Mouse (Mus musculus): ENCODE measurements around the gene Gm49361. TPM values are rescaled to one million over a fixed set of nuclear protein-coding genes. Genes with fewer than 3 reads are reported as not detected.
"Not testable (repeated sequence)": the region's sequence is repeated elsewhere in the genome, so short reads cannot be mapped to it uniquely, and the experiment has no call there.

The Gm49361 gene
- polyA plus RNA-seq, 1 experiment from 2014 or later, result not detected

- not testable (repeated sequence) for H3K4me2 ChIP-seq; ATAC-seq (ENCODE audit: low FRiP score); H3K36me3 ChIP-seq (ENCODE audit: control insufficient read depth, insufficient read depth, low read length); H3K4me1 ChIP-seq (ENCODE audit: control insufficient read depth, insufficient read depth, low read length); H3K27ac ChIP-seq (ENCODE audit: low read depth, low read length); H3K4me3 ChIP-seq (ENCODE audit: low read depth, low read length); H3K9me3 ChIP-seq (ENCODE audit: control insufficient read depth, low read length); H3K27me3 ChIP-seq (ENCODE audit: control insufficient read depth, insufficient read depth, low read length); H3K9ac ChIP-seq (ENCODE audit: low read length)
- peak; percentile 56 for DNase-seq (ENCODE audit: low spot score, missing footprints)
- 93% methylated on average over 7 of the region's 7 CpGs for WGBS
Measured at GRCm38 (mm10) chr14:57688066-57688465, 57.8 kb downstream of the Gm49361 start.

DNA sequence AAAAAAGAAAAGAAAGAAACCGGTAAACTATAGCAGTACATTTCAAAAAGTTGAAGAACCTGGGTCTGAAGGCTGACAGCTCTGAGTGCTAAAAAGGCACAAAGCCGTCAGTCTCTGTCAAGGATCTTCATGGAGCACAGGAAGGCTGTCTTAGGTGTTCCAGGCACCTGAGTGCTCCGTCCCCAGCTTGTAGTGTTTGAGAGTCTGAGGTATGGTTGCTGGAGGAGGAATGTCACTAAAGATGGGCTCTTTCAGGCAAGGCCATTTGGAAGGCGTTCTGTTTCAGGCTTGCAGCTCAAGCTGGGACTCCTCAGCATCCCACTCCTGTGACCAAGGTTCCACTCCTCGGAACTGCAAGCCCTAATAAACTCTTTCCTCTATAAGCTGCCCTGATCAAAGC, 58.5 kb downstream of the Gm49361 start:
- no peaks in the 10 kb centered on the region; the same call in 1 of the 2 replicates for H3K36me3 ChIP-seq (ENCODE audit: control insufficient read depth, insufficient read depth, low read length)
- DNase-seq (ENCODE audit: low spot score, missing footprints) (peak; percentile 66), ATAC-seq (ENCODE audit: low FRiP score) (no peak)
- no peaks in the 10 kb centered on the region for H3K9me3 ChIP-seq (ENCODE audit: control insufficient read depth, low read length)
- H3K4me2 ChIP-seq, result no peak overlapping the region
- H3K27ac ChIP-seq (ENCODE audit: low read depth, low read length), result no peak overlapping the region
- no peak overlapping the region for H3K4me3 ChIP-seq (ENCODE audit: low read depth, low read length)
- H3K27me3 ChIP-seq (ENCODE audit: control insufficient read depth, insufficient read depth, low read length), result no peaks in the 10 kb centered on the region
- no peaks in the 10 kb centered on the region for H3K4me1 ChIP-seq (ENCODE audit: control insufficient read depth, insufficient read depth, low read length)
- WGBS, result 87% methylated on average over 5 of the region's 5 CpGs
- no peak overlapping the region for H3K9ac ChIP-seq (ENCODE audit: low read length)

- Histone ChIP-seq H3K4me2 (no peak overlapping the region), H3K9ac (ENCODE audit: low read length) (no peak overlapping the region), H3K27me3 (ENCODE audit: control insufficient read depth, insufficient read depth, low read length) (no peaks in the 10 kb centered on the region), H3K4me1 (ENCODE audit: control insufficient read depth, insufficient read depth, low read length) (no peaks in the 10 kb centered on the region), H3K27ac (ENCODE audit: low read depth, low read length) (no peak overlapping the region), H3K36me3 (ENCODE audit: control insufficient read depth, insufficient read depth, low read length) (no peaks in the 10 kb centered on the region; the same call in 1 of the 2 replicates), H3K4me3 (ENCODE audit: low read depth, low read length) (no peak overlapping the region), H3K9me3 (ENCODE audit: control insufficient read depth, low read length) (no peaks in the 10 kb centered on the region)
- peak; percentile 73 for DNase-seq (ENCODE audit: low spot score, missing footprints)
- WGBS, result 86% methylated on average over 6 of the region's 6 CpGs
- no peak for ATAC-seq (ENCODE audit: low FRiP score)
Measured at GRCm38 (mm10) chr14:57686647-57687046, 59.3 kb downstream of the Gm49361 start.

DNA sequence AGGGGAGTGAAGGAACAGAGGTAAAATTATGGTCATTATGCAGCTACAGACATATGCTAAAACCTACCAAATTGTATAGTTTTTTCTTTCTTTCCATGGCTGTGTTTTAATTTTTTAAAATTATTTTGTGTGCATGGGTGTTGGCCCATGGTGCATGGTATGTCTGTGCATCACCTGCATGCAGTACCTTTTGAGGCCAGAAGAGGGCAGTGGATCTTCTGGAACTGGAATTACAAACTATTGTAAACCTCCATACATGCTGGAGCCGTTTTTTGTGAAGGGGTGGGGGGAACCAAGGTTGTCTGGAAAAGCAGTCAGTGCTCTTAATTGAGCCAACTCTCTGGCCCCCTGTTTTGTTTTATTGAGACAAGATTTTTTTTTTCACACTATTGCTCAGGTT, 61.3 kb downstream of the Gm49361 start:
- no peak overlapping the region for H3K27ac ChIP-seq (ENCODE audit: low read depth, low read length)
- no peaks in the 10 kb centered on the region for H3K27me3 ChIP-seq (ENCODE audit: control insufficient read depth, insufficient read depth, low read length)
- no peaks in the 10 kb centered on the region for H3K9me3 ChIP-seq (ENCODE audit: control insufficient read depth, low read length)
- no peak for ATAC-seq (ENCODE audit: low FRiP score)
- peak; percentile 89 for DNase-seq (ENCODE audit: low spot score, missing footprints)
- no peak overlapping the region for H3K4me3 ChIP-seq (ENCODE audit: low read depth, low read length)
- no peaks in the 10 kb centered on the region for H3K36me3 ChIP-seq (ENCODE audit: control insufficient read depth, insufficient read depth, low read length)
- WGBS, result 13% methylated on average over 1 of the region's 1 CpGs
- no peak overlapping the region for H3K4me2 ChIP-seq
- H3K4me1 ChIP-seq (ENCODE audit: control insufficient read depth, insufficient read depth, low read length), result no peaks in the 10 kb centered on the region
- no peak overlapping the region for H3K9ac ChIP-seq (ENCODE audit: low read length)

DNA sequence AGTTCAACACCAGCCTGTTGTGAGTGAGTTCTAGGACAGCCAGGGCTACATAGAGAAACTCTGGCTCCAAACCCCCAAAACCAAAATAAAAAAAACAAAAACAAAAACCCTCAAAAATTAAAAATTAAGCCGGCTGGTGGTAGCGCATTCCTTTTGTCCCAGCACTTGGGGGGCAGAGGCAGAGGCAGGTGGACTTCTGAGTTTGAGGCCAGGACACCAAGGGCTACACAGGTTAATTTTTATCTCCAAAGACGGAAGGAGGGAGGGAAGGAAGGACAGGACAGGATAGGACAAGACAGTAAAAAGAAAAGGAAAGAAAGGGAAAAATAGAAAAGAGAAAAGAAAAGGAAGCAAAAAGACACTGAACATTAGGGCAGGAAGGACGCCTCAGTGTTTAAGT, 63.2 kb downstream of the Gm49361 start:
- H3K27me3 ChIP-seq (ENCODE audit: control insufficient read depth, insufficient read depth, low read length), result no peaks in the 10 kb centered on the region
- no peak overlapping the region for H3K27ac ChIP-seq (ENCODE audit: low read depth, low read length)
- no peak overlapping the region for H3K4me2 ChIP-seq
- H3K9me3 ChIP-seq (ENCODE audit: control insufficient read depth, low read length), result no peaks in the 10 kb centered on the region
- WGBS, result 85% methylated on average over 4 of the region's 4 CpGs
- no peak overlapping the region for H3K4me3 ChIP-seq (ENCODE audit: low read depth, low read length)
- ATAC-seq (ENCODE audit: low FRiP score) (no peak), DNase-seq (ENCODE audit: low spot score, missing footprints) (no peak)
- no peak overlapping the region for H3K9ac ChIP-seq (ENCODE audit: low read length)
- H3K36me3 ChIP-seq (ENCODE audit: control insufficient read depth, insufficient read depth, low read length), result no peaks in the 10 kb centered on the region
- no peaks in the 10 kb centered on the region for H3K4me1 ChIP-seq (ENCODE audit: control insufficient read depth, insufficient read depth, low read length)

DNA sequence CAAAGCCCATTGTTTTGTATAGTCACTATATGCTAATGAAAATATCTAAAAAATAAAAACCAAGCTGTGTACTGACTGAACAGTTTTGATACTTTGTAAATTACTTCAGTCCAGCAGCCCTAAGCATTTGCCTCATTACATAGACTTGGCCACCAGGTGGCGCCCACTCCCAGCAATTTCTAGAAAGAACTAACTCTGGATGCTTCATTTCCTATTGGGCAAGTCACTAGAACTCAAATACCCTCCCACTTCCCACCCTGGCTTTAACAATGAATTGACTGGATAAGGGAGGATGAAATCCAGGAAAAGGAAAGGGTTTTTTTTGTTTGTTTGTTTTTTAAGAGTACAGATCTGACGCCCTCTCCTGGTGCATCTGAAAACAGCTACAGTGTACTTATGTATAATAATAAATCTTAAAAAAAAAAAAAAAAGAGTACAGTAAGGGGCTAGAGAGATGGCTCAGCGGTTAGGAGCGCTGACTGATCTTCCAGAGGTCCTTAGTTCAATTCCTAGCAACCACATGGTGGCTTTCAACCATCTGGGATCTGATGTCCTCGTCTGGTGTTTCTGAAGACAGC, 65.9 kb downstream of the Gm49361 start:
- no peaks in the 10 kb centered on the region for H3K9me3 ChIP-seq (ENCODE audit: control insufficient read depth, low read length)
- H3K27me3 ChIP-seq (ENCODE audit: control insufficient read depth, insufficient read depth, low read length), result no peaks in the 10 kb centered on the region
- H3K4me3 ChIP-seq (ENCODE audit: low read depth, low read length), result no peak overlapping the region
- no peaks in the 10 kb centered on the region for H3K36me3 ChIP-seq (ENCODE audit: control insufficient read depth, insufficient read depth, low read length)
- 47% methylated on average over 5 of the region's 5 CpGs for WGBS
- DNase-seq (ENCODE audit: low spot score, missing footprints) (peak; percentile 99), ATAC-seq (ENCODE audit: low FRiP score) (peak; percentile 52; the same call in 1 of the 2 replicates)
- no peak overlapping the region for H3K9ac ChIP-seq (ENCODE audit: low read length)
- H3K4me1 ChIP-seq (ENCODE audit: control insufficient read depth, insufficient read depth, low read length), result no peaks in the 10 kb centered on the region
- H3K4me2 ChIP-seq, result no peak overlapping the region
- H3K27ac ChIP-seq (ENCODE audit: low read depth, low read length), result no peak overlapping the region

- H3K9ac ChIP-seq (ENCODE audit: low read length), result no peak overlapping the region
- no peak; the same call in 1 of the 2 replicates for ATAC-seq (ENCODE audit: low FRiP score)
- H3K4me1 ChIP-seq (ENCODE audit: control insufficient read depth, insufficient read depth, low read length), result no peaks in the 10 kb centered on the region
- H3K36me3 ChIP-seq (ENCODE audit: control insufficient read depth, insufficient read depth, low read length), result no peaks in the 10 kb centered on the region
- no peak overlapping the region for H3K27ac ChIP-seq (ENCODE audit: low read depth, low read length)
- no peaks in the 10 kb centered on the region for H3K9me3 ChIP-seq (ENCODE audit: control insufficient read depth, low read length)
- DNase-seq (ENCODE audit: low spot score, missing footprints), result no peak
- no peak overlapping the region for H3K4me2 ChIP-seq
- WGBS, result 35% methylated on average over 1 of the region's 1 CpGs
- H3K27me3 ChIP-seq (ENCODE audit: control insufficient read depth, insufficient read depth, low read length), result no peaks in the 10 kb centered on the region
- no peak overlapping the region for H3K4me3 ChIP-seq (ENCODE audit: low read depth, low read length)
Measured at GRCm38 (mm10) chr14:57679523-57679922, 66.4 kb downstream of the Gm49361 start.

DNA sequence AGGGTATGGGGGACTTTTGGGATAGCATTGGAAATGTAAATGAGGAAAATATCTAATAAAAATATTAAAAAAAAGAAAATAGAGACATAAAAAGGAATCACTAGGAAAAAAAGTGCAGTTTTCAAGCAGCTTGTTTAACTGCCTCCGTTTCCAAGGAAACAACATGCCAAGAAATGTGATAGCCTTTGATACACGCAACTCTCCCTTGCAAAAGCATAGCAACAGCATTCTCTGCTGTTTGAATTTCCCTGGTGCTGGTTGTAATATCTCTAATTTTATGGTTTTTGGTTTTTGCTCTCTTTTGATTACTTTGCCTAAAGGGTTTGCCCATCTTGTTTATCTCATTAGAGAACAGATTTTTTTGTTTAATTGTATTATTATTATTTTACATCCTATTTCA, 70.4 kb downstream of the Gm49361 start:
- no peaks in the 10 kb centered on the region for H3K9me3 ChIP-seq (ENCODE audit: control insufficient read depth, low read length)
- no peak overlapping the region for H3K4me2 ChIP-seq
- DNase-seq (ENCODE audit: low spot score, missing footprints) (peak; percentile 71), ATAC-seq (ENCODE audit: low FRiP score) (no peak)
- no peaks in the 10 kb centered on the region for H3K4me1 ChIP-seq (ENCODE audit: control insufficient read depth, insufficient read depth, low read length)
- WGBS, result 57% methylated on average over 2 of the region's 2 CpGs
- H3K27ac ChIP-seq (ENCODE audit: low read depth, low read length), result no peak overlapping the region
- no peak overlapping the region for H3K9ac ChIP-seq (ENCODE audit: low read length)
- no peak overlapping the region for H3K4me3 ChIP-seq (ENCODE audit: low read depth, low read length)
- no peaks in the 10 kb centered on the region for H3K27me3 ChIP-seq (ENCODE audit: control insufficient read depth, insufficient read depth, low read length)
- no peaks in the 10 kb centered on the region for H3K36me3 ChIP-seq (ENCODE audit: control insufficient read depth, insufficient read depth, low read length)

DNA sequence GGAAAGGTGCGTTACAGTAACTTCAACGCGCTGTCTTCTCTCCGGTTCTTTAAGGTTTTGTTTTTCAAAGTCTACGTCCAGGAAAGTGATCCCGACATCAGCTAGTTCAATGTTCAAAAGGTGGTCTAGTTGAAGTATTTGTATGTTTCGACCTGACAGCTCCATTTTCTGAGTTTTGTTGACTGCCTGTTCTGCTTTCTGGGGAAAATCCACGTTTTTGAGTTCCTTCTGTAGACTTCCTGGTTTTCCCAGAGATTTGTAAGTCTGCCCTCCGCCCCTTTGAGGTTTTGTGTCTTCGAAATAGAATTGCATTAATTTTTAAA, 80.3 kb downstream of the Gm49361 start:
- Histone ChIP-seq H3K4me3 (ENCODE audit: low read depth, low read length) (peak overlapping the region; percentile 77), H3K27me3 (ENCODE audit: control insufficient read depth, insufficient read depth, low read length) (no peaks in the 10 kb centered on the region), H3K27ac (ENCODE audit: low read depth, low read length) (no peak overlapping the region), H3K4me1 (ENCODE audit: control insufficient read depth, insufficient read depth, low read length) (peaks cover 6% of the 10 kb centered on the region; the same call in 1 of the 2 replicates), H3K4me2 (peak overlapping the region; percentile 73), H3K9ac (ENCODE audit: low read length) (peak overlapping the region; percentile 81), H3K9me3 (ENCODE audit: control insufficient read depth, low read length) (no peaks in the 10 kb centered on the region), H3K36me3 (ENCODE audit: control insufficient read depth, insufficient read depth, low read length) (no peaks in the 10 kb centered on the region)
- ATAC-seq (ENCODE audit: low FRiP score) (no peak), DNase-seq (ENCODE audit: low spot score, missing footprints) (peak; percentile 92)
- WGBS, result 14% methylated on average over 10 of the region's 10 CpGs
